Mouse (Mus musculus) bone marrow macrophage, adult 2 months (primary cell): ENCODE measurements at regions not wholly inside any gene's neighbourhood (a gene's known extent, or its start where the extent isn't known, plus 50 kb on each side); places are given as distances from the start of the nearest gene placed in this dataset.

ENCODE experiments used
- H3K27ac ChIP-seq: 2 replicates; pipeline ENCODE4 v1.5.1; 2012; ENCODE audit warnings: low read depth, low read length; ENCODE audit not compliant: insufficient read depth
- H3K4me1 ChIP-seq: 2 replicates; pipeline ENCODE4 v1.6.1; 2012; ENCODE audit warnings: low read length; ENCODE audit not compliant: control insufficient read depth, insufficient read depth
- H3K4me3 ChIP-seq: 2 replicates; pipeline ENCODE4 v1.5.1; 2012; ENCODE audit warnings: mild to moderate bottlenecking, low read length, moderate library complexity; ENCODE audit not compliant: insufficient read depth
- CTCF ChIP-seq: IDR thresholded peaks from 2 replicates; pipeline ENCODE4 v1.5.1; 2012; ENCODE audit warnings: low read depth, mild to moderate bottlenecking, low read length, moderate library complexity
- POLR2A ChIP-seq: IDR thresholded peaks from 2 replicates; pipeline ENCODE4 v1.6.1; 2012; ENCODE audit warnings: mild to moderate bottlenecking, low read depth, low read length, borderline replicate concordance

GRCm38 (mm10) chr7:36829710-36830109 is 131.8 kb downstream of the Tshz3 start:
- Histone ChIP-seq H3K4me3 (no peak overlapping the region), H3K4me1 (no peaks in the 10 kb centered on the region), H3K27ac (no peak overlapping the region)
- TF ChIP-seq POLR2A: no peak
- TF ChIP-seq CTCF: no peak

- TF ChIP-seq CTCF (no peak), POLR2A (no peak)
- H3K27ac ChIP-seq: no peak overlapping the region
- no peak overlapping the region for H3K4me3 ChIP-seq
- H3K4me1 ChIP-seq: no peaks in the 10 kb centered on the region
Measured at GRCm38 (mm10) chr7:36830155-36830554, 132.2 kb downstream of the Tshz3 start.

- no peak overlapping the region for H3K4me3 ChIP-seq
- no peaks in the 10 kb centered on the region for H3K4me1 ChIP-seq
- no peak overlapping the region for H3K27ac ChIP-seq
- no peak for TF ChIP-seq POLR2A
- TF ChIP-seq CTCF: no peak
Measured at GRCm38 (mm10) chr7:36848279-36848678, 150.4 kb downstream of the Tshz3 start.

- TF ChIP-seq CTCF (no peak), POLR2A (no peak)
- Histone ChIP-seq H3K27ac (no peak overlapping the region), H3K4me1 (no peaks in the 10 kb centered on the region), H3K4me3 (no peak overlapping the region)
Measured at GRCm38 (mm10) chr7:36851275-36851889, 153.5 kb downstream of the Tshz3 start.

- H3K27ac ChIP-seq: no peak overlapping the region
- no peak overlapping the region for H3K4me3 ChIP-seq
- TF ChIP-seq CTCF: no peak
- no peak for TF ChIP-seq POLR2A
- H3K4me1 ChIP-seq: no peaks in the 10 kb centered on the region
Measured at GRCm38 (mm10) chr7:36854308-36854707, 156.4 kb downstream of the Tshz3 start.

- no peak overlapping the region for H3K27ac ChIP-seq
- no peak for TF ChIP-seq POLR2A
- no peak for TF ChIP-seq CTCF
- no peaks in the 10 kb centered on the region for H3K4me1 ChIP-seq
- H3K4me3 ChIP-seq: no peak overlapping the region
Measured at GRCm38 (mm10) chr7:36859428-36859827, 161.5 kb downstream of the Tshz3 start.

- H3K27ac ChIP-seq: no peak overlapping the region
- no peak overlapping the region for H3K4me3 ChIP-seq
- no peak for TF ChIP-seq POLR2A
- no peak for TF ChIP-seq CTCF
- H3K4me1 ChIP-seq: no peaks in the 10 kb centered on the region
Measured at GRCm38 (mm10) chr7:36862481-36862880, 164.6 kb downstream of the Tshz3 start.

- Histone ChIP-seq H3K4me3 (no peak overlapping the region), H3K4me1 (no peaks in the 10 kb centered on the region), H3K27ac (no peak overlapping the region)
- TF ChIP-seq CTCF: no peak
- no peak for TF ChIP-seq POLR2A
Measured at GRCm38 (mm10) chr7:36863745-36864144, 165.8 kb downstream of the Tshz3 start.

GRCm38 (mm10) chr7:36864675-36865074 is 166.8 kb downstream of the Tshz3 start:
- Histone ChIP-seq H3K4me3 (no peak overlapping the region), H3K4me1 (no peaks in the 10 kb centered on the region), H3K27ac (no peak overlapping the region)
- TF ChIP-seq POLR2A (no peak), CTCF (no peak)

- Histone ChIP-seq H3K4me1 (no peaks in the 10 kb centered on the region), H3K27ac (no peak overlapping the region), H3K4me3 (no peak overlapping the region)
- TF ChIP-seq CTCF: no peak
- TF ChIP-seq POLR2A: no peak
Measured at GRCm38 (mm10) chr7:36866602-36867001, 168.7 kb downstream of the Tshz3 start.

GRCm38 (mm10) chr7:36874004-36874403 is 176.1 kb downstream of the Tshz3 start:
- no peak overlapping the region for H3K4me3 ChIP-seq
- no peaks in the 10 kb centered on the region for H3K4me1 ChIP-seq
- no peak overlapping the region for H3K27ac ChIP-seq
- no peak for TF ChIP-seq POLR2A
- TF ChIP-seq CTCF: no peak

- Histone ChIP-seq H3K4me3 (no peak overlapping the region), H3K4me1 (no peaks in the 10 kb centered on the region), H3K27ac (no peak overlapping the region)
- TF ChIP-seq POLR2A (no peak), CTCF (no peak)
Measured at GRCm38 (mm10) chr7:36877686-36878085, 179.8 kb downstream of the Tshz3 start.
